Mouse (Mus musculus): ENCODE results near the gene Mettl6.

The Mettl6 gene

DNA sequence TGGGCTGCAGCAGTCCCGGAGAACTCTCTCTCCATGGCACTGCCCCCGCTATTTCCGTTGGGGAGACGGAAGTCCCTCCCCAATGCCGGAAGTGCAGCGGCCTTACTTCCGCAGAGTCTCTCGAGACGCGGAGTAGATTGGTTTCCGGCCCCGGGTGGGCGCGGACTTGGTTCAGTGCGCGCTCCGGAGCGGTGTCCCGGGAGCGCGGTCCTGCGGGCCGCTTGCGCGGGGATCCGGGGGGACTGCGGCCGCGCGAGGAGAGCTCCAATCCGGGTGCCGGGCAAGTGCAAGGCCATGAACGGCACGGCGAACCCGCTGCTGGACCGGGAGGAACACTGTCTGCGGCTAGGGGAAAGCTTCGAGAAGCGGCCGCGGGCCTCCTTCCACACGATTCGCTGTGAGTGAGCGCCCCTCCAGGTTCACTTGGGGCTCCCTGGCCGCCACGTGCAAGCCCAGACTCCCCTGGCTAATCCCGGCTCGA lies at the start of gene Mettl6:
Mettl6 (minus strand) TSS at position 66 of the 481 bp plus-strand sequence.
- peak; percentile 83 to 92 for DNase-seq (ENCODE audit: low spot score in 2 of 2)

DNA sequence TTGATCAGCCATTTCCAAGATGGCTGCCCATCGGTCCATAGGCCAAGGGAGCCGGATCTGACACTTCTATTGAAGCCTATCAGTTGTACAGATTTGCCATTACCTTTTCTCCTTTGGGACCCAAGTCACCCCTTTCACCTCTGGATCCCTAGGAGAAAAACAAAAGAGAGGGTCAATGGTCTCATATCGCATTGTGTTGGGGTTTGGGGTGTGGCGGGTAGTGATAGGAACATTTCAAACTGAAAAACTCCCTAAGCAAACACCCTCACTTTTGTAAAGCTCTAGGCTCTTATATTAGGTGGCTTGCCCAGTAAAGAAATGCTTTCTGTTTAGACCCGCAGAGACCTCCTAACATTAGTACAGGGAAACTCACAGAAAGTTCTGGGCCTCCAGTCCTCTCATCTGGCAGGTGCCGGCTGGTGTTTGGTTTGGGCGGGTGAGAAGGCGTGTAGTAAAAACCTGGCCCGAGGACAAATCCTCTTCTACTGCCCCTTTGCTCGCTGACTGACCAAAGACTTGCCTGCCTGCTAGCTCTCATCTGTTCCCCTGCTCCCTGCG lies 49.1 kb upstream of the Mettl6 start:
- DNase-seq (ENCODE audit: low spot score in 2 of 2) = no peak

GRCm38 (mm10) chr14:31537298-31537697 lies 42.5 kb upstream of the Mettl6 start:
- DNase-seq (ENCODE audit: low spot score in 2 of 2) = no peak

DNA sequence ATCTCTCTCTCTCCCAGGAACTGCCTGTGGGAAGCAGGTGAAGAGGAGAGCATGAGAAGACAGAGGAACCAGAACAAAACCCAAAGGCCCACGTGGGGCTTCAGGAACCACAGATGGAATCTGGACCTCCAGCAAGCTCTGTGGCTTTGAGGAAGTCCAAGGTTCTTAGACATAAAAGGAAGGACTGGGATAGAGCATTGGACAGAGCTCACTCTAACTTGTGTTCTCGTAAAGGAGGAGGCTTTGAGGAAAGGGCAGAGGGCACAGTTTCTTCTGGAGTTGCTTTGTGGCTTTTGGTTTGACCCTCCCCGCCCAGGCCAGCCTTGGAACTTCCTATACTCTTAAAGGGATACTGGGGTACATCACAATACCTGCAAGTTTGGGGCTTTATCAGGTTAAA lies 37.8 kb upstream of the Mettl6 start:
- no peak for DNase-seq (ENCODE audit: low spot score in 2 of 2)

GRCm38 (mm10) chr14:31531506-31532148 lies 36.8 kb upstream of the Mettl6 start:
- DNase-seq (ENCODE audit: low spot score in 2 of 2) = peak; percentile 30 to 68

DNA sequence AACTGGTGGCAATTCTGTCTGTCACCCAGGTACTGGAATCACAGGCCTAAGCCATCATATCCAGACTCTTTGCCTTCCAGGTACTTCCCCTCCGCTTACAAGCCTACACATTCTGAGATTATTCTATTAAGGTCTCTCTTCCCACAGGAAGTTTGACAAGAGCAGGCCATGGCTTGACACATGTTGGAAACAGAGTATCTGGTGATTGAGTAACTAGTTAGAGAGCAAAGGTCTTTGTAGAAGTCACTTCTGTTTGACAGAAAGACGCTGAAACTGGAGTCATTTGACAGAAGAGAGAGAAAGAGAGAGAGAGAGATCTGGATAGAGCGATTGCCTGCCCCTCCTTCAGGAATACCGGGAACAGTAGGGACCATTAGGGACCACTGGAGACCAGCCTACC lies 36.0 kb upstream of the Mettl6 start:
- DNase-seq (ENCODE audit: low spot score in 2 of 2) = no peak

GRCm38 (mm10) chr14:31525040-31525810 lies 30.4 kb upstream of the Mettl6 start:
- no peak for DNase-seq (ENCODE audit: low spot score in 2 of 2)

DNA sequence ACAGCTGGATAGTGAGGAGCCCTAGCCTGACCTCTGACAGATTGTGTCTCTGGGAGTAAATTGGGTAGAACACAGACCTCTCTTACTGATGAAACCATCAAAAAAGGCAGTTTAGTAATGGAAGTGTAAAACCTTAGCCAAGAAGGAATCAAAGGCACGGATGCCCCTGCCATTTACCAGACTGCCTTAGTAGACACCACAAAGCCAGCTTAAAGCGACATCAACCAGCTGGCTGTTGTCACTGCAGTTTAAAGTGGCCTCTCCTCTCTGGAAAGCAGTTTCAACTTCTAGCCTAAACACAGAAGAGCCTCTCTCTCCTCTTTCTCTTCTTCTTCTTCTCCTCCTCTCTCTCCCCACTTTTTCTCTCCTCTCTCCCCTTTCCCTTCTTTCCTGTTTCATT lies 26.5 kb upstream of the Mettl6 start:
- DNase-seq (ENCODE audit: low spot score in 2 of 2) = peak in 1 of 2 experiments; percentile 37

DNA sequence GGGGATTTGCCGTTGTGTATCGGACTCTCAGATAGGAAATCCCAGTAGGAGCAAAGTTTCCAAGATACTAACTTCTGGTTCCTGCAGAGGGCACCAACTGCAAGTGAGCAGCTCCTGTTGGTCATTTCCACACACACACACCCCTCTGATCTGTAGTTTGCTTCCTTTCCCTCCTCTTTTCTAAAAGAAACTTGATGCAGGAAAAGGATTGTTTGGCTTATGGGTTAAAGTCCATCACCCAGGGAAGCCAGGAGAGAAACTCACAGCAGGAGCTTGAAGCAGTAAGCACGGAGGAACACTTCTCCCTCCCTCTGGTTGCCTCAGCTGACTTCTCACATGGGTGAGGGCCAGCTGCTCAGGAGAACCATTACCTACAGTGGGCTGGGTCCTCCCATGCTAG lies 24.3 kb upstream of the Mettl6 start:
- no peak for DNase-seq (ENCODE audit: low spot score in 2 of 2)

DNA sequence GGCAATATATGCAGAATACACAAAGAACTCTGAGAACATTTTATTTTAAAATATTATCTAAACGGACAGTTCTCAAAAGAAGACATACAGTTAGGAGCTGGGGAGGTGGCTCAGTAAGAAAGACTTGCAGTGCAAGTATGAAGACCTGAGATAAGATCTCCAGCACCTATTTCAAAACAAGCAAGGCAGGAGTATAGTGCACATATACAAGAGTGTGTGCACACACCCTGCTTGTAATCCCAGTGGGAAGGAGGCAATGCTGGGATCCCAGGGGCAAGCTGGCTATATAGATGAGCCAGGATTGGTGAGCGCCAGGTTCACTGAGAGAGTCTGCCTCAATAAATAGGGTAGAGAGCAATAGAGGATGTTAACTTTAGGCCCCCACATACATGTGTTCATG lies 21.1 kb upstream of the Mettl6 start:
- DNase-seq (ENCODE audit: low spot score in 2 of 2) = no peak

DNA sequence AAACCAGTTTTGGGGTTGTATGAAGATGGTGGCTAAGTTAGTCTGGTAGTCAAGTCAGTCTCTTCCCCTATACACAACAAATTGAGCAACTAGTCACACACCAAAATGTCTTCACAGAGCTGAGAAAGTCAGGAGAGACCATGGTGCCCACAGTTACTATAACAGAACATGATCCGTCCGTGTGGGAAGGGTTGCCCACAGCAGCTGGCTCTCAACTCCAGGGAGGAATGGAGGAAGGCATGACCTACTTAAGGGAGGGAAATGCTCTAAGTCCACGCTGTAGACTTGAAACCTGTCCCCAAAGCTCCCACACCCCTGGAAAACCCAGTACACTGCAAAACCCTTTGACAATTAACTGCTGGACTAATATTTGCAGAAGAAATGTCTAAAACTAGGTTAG lies 15.5 kb upstream of the Mettl6 start:
- no peak for DNase-seq (ENCODE audit: low spot score in 2 of 2)

DNA sequence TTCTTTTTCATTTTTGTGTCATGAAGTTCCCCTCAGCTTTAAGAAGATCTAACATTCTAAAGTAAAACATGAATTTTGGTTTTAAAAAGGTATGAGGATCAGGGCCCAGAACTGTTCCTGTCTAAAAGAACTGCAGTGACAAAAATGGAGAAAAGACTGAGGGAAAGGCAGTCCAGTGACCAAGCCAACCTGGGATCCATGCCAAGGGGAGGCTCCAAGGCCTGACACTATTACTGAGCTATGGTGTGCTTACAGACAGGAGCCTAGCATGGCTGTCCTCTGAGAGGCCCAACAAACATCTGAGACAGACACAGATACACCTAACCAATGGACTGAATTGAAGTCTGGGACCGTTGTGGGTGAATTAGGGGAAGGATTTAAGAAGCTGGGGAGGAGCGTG lies 15.1 kb upstream of the Mettl6 start:
- no peak for DNase-seq (ENCODE audit: low spot score in 2 of 2)

DNA sequence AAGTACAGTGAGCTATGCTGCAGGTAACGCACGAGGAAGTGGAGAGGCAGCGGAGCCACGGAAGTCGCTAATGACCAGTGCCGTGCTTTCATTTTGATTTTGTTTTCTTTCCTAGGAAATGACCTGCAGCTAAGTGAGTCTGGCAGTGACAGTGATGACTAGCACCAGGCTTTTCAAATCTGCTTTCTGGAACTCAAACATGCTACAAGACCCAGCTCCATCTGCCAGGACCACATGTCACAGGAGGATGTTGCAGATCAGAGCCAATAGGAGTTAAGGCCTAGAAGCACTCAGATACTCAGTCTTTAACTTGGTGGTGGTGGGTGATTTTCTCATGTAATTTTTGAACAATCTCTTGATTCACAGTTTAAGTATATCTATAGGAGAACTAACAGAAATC lies 11.6 kb upstream of the Mettl6 start:
- DNase-seq (ENCODE audit: low spot score in 2 of 2) = no peak

DNA sequence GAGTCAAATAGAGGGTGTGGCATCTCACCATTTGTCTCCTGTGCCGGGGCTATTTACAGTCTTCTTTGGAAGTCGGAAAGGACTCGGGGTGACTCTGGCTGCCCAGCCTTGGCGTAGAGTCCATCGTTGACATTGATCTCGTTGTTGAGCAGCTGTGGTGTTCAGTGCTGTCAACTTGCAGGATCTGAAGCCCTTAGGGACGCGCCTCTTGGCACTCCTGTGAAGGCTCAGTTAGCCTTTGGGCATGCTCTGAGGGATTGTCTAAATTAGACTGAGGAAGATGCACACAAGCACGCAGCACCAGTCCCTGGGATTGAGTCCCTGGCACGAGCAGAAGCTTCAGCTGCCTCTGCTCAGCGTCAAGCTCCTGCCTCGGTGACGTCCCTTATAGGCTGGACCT lies 8.6 kb upstream of the Mettl6 start:
- DNase-seq (ENCODE audit: low spot score in 2 of 2) = no peak

- DNase-seq (ENCODE audit: low spot score in 2 of 2) = no peak
Observed at GRCm38 (mm10) chr14:31499526-31499925, 4.7 kb upstream of the Mettl6 start.

GRCm38 (mm10) chr14:31496241-31496646 lies 1.4 kb upstream of the Mettl6 start:
- DNase-seq (ENCODE audit: low spot score in 2 of 2) = peak; percentile 30 to 43

DNA sequence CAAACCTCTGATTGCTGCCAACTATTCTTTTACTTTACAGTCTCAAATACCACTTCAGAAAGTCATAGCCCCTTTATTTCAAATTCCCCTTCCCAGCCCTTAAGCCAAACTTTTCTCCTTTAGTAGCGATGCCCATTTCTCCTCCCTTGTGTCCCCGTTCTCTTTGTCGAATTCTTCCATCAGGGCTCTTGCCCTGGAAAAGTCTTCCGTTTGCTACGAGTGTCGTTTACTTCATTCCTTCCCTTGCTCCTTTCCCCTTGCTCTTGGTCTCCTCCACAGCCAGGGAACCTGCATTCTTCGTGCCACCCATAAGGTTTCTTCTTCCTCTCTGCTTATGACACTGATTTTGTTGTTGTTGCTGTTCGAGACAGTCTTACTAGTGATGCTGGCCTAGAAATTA lies 698 bp upstream of the Mettl6 start:
- peak in 1 of 2 experiments; percentile 34 for DNase-seq (ENCODE audit: low spot score in 2 of 2)

- peak in 1 of 2 experiments; percentile 70 for DNase-seq (ENCODE audit: low spot score in 2 of 2)
Observed at GRCm38 (mm10) chr14:31494349-31494974, 378 bp downstream of the Mettl6 start, which contains the start of gene Eaf1. Eaf1 (plus strand) TSS chr14:31494399.

DNA sequence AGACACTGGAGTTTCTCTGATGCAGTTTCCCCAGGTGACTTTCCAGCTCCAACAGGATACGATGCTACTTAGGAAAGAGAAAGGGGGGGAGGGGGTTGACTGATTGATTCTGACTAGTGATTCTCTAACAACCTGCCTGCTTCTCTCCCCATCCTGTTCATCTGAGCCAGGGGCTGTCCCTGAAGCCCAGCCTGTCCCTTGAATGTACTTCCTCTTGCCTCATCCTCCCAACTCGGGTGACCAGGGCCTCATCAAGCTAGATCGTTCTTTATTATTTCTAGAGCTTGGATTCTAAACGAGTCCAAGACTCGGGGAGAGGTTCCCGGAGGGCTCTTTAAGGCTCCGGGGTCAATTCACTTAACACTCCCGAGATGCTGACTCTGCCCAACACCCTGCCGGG lies 939 bp downstream of the Mettl6 start:
- peak in 1 of 2 experiments; percentile 23 for DNase-seq (ENCODE audit: low spot score in 2 of 2)

- DNase-seq (ENCODE audit: low spot score in 2 of 2) = no peak
Observed at GRCm38 (mm10) chr14:31488055-31488454, 6.8 kb downstream of the Mettl6 start.

DNA sequence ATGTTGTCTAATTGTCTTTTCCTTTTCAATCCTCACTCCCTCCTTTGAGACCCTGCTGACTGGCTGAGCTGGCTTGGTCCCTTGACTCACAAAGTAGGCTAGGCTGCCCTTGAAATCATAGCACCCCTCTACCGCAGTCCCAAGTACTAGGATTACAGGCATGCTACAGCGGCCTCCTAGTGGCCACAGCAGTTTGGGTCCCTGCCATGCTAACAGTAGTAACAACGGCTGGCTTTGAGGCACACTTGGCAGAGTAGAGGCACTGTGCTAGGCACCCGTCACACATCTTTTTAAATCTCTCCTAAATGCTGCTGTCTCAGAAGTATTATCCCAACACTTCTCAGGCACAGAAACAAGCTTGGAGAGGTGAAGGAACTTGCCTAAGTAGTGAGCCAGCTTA lies 8.4 kb downstream of the Mettl6 start:
- no peak for DNase-seq (ENCODE audit: low spot score in 2 of 2)

DNA sequence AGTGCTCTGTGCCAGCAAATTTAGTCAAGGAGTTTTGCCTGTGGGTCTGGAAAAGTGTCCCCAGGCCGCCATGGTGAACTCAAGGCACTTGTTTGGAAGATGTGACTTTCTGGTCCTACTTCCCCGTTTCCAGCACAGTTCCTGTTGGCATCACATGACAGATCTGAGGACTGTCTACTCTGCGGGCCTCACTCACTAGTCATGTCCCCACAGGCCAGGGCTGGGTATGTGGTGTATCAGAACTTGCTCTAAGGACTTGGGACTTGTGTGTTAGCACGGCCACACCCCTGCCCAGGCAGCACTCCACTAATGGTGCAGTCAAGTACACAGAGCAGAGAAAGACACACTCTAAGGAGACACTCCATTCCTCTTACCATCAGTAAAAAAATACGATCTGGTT lies 12.4 kb downstream of the Mettl6 start:
- no peak for DNase-seq (ENCODE audit: low spot score in 2 of 2)
